Mouse (Mus musculus): ENCODE measurements around the gene Tgoln1.

DNA sequence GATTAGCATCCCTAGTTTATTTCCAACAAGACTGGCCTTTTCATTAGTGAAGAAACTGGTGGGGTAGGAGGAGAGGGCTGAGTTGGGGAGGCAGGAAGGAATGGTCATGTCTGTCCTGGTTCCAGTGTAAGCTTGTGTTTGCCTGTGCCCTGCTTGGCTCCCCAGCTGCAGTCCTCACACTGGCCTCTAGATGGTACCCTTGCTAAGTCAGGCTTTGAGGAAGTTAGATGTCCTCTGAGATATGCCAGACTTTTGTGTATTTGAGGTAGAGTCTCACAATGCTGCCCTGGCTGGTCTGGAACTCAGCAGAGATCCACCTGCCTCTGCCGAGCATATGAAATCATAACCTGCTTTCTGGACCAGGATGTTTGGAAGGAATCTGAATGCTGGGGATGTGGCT is 15.1 kb downstream of the Tgoln1 start:
- TF ChIP-seq CTCF (IDR thresholded peaks at IDR 0.05; ENCODE audit: control insufficient read depth, insufficient read depth, insufficient read length) = peak; percentile 70
- TF ChIP-seq MAX (IDR thresholded peaks at IDR 0.05) = no peak
- no peak for TF ChIP-seq USF1 (IDR thresholded peaks at IDR 0.05; ENCODE audit: low read depth)
- TF ChIP-seq CEBPB (IDR thresholded peaks at IDR 0.05; ENCODE audit: low read depth) = no peak
- TF ChIP-seq MYOD1 (IDR thresholded peaks at IDR 0.05; ENCODE audit: control insufficient read depth, insufficient read length, low read depth) = no peak
- TF ChIP-seq MYOG (IDR thresholded peaks at IDR 0.05; ENCODE audit: control insufficient read depth, extremely low read depth, insufficient read length) = no peak
- TF ChIP-seq FOSL1 (IDR thresholded peaks at IDR 0.05; ENCODE audit: insufficient read depth, low read length, poor library complexity, severe bottlenecking) = no peak
